Mouse (Mus musculus): ENCODE measurements around the gene Fcrlb. TPM values are rescaled to one million over a fixed set of nuclear protein-coding genes. Genes with fewer than 3 reads are reported as not detected.

Gene Fcrlb
- polyA plus RNA-seq, 1 experiment from 2014 or later = 0.27 TPM

DNA sequence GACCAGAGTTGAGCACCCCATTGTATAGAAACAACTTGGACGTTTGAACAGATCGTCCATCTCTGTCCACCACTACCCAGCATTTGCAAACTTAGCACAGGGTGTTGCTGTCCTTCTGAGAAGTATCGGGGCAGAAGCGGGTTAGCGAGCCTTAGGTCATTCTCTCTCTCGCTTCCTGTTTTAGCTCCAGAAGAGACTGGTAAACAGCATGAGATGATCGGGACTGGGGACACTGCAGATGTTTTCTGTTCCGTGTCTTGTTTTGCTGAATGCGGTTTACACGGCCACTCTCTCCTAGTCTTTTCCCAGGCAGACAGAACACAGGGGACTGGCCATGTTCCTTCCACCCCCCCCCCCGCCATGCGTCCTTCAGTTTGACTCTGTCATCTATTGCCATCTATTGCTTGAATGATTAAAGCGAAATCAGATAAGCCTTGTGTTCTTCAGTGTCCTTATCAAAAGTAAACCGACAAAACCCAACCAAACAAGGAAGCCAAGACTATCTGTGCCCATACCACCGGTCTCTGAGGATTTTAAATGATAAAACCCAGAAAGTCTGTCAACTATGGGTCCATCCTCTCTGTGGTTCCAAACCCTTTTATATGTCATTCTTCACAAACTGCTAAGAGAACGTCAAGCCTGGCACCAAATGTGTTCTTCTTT, 14.2 kb downstream of the Fcrlb start:
- H3K4me1 ChIP-seq (ENCODE audit: control insufficient read depth, insufficient read depth, low read length) = peaks cover 5% of the 10 kb centered on the region; the same call in 1 of the 2 replicates
- H3K9me3 ChIP-seq (ENCODE audit: control insufficient read depth, low read length) = no peaks in the 10 kb centered on the region
- WGBS = 54% methylated on average over 16 of the region's 16 CpGs
- H3K4me2 ChIP-seq (ENCODE audit: low read depth, low read length) = no peak overlapping the region
- no peaks in the 10 kb centered on the region for H3K36me3 ChIP-seq (ENCODE audit: control insufficient read depth, insufficient read depth, low read length)
- H3K27ac ChIP-seq (ENCODE audit: low read length) = no peak overlapping the region
- no peak overlapping the region for H3K9ac ChIP-seq (ENCODE audit: low read depth, low read length)
- ATAC-seq = no peak
- H3K4me3 ChIP-seq (ENCODE audit: low read length) = no peak overlapping the region
- 0 out of 2 replicates have a peak, but pooled peaks cover 2% of the 10 kb centered on the region for H3K27me3 ChIP-seq (replicated peaks; ENCODE audit: control insufficient read depth, insufficient read depth, low read length)

GRCm38 (mm10) chr1:170896651-170897281, 16.0 kb downstream of the Fcrlb start:
- 77% methylated on average over 5 of the region's 5 CpGs for WGBS
- Histone ChIP-seq H3K4me2 (ENCODE audit: low read depth, low read length) (no peak overlapping the region), H3K36me3 (ENCODE audit: control insufficient read depth, insufficient read depth, low read length) (no peaks in the 10 kb centered on the region), H3K27ac (ENCODE audit: low read length) (no peak overlapping the region), H3K9ac (ENCODE audit: low read depth, low read length) (no peak overlapping the region), H3K9me3 (ENCODE audit: control insufficient read depth, low read length) (no peaks in the 10 kb centered on the region), H3K4me1 (ENCODE audit: control insufficient read depth, insufficient read depth, low read length) (peaks cover 8% of the 10 kb centered on the region), H3K4me3 (ENCODE audit: low read length) (no peak overlapping the region), H3K27me3 (replicated peaks; ENCODE audit: control insufficient read depth, insufficient read depth, low read length) (0 out of 2 replicates have a peak, but pooled peaks cover 2% of the 10 kb centered on the region)
- ATAC-seq = no peak

GRCm38 (mm10) chr1:170894603-170895602, 17.8 kb downstream of the Fcrlb start:
- H3K4me2 ChIP-seq (ENCODE audit: low read depth, low read length) = no peak overlapping the region
- H3K9me3 ChIP-seq (ENCODE audit: control insufficient read depth, low read length) = no peaks in the 10 kb centered on the region
- H3K4me3 ChIP-seq (ENCODE audit: low read length) = no peak overlapping the region
- no peak for ATAC-seq
- H3K9ac ChIP-seq (ENCODE audit: low read depth, low read length) = no peak overlapping the region
- 0 out of 2 replicates have a peak, but pooled peaks cover 2% of the 10 kb centered on the region for H3K27me3 ChIP-seq (replicated peaks; ENCODE audit: control insufficient read depth, insufficient read depth, low read length)
- whole genome bisulfite sequencing = 60% methylated on average over 9 of the region's 9 CpGs
- H3K4me1 ChIP-seq (ENCODE audit: control insufficient read depth, insufficient read depth, low read length) = peaks cover 6% of the 10 kb centered on the region; the same call in 1 of the 2 replicates
- no peak overlapping the region for H3K27ac ChIP-seq (ENCODE audit: low read length)
- H3K36me3 ChIP-seq (ENCODE audit: control insufficient read depth, insufficient read depth, low read length) = no peaks in the 10 kb centered on the region

- no peaks in the 10 kb centered on the region for H3K27me3 ChIP-seq (replicated peaks; ENCODE audit: control insufficient read depth, insufficient read depth, low read length)
- no peak overlapping the region for H3K9ac ChIP-seq (ENCODE audit: low read depth, low read length)
- H3K4me3 ChIP-seq (ENCODE audit: low read length) = no peak overlapping the region
- H3K27ac ChIP-seq (ENCODE audit: low read length) = no peak overlapping the region
- H3K9me3 ChIP-seq (ENCODE audit: control insufficient read depth, low read length) = no peaks in the 10 kb centered on the region
- H3K4me1 ChIP-seq (ENCODE audit: control insufficient read depth, insufficient read depth, low read length) = peaks cover 9% of the 10 kb centered on the region; the same call in 1 of the 2 replicates
- WGBS = 47% methylated on average over 1 of the region's 1 CpGs
- H3K36me3 ChIP-seq (ENCODE audit: control insufficient read depth, insufficient read depth, low read length) = no peaks in the 10 kb centered on the region
- no peak for ATAC-seq
- no peak overlapping the region for H3K4me2 ChIP-seq (ENCODE audit: low read depth, low read length)
Observed at GRCm38 (mm10) chr1:170892279-170892678, 20.5 kb downstream of the Fcrlb start.

DNA sequence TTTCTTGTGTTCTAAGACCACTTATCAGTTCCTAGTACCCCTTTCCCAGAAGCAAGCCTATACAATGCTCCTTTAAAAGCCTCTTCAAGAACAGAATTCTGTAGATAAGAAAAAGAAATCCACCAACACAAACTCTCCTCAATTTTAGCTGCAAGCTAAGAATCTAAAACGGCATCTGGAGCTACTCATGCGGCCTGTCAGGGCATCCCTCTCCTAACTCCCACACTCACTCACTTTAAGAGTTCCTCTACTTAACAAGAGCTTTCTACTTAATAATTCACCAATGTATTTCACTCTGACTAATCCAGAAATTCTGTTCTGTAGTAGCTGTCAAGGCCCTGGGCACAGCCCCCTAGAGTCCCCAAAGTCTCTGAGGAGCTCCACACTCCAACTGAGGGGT, 21.1 kb downstream of the Fcrlb start:
- no peak overlapping the region for H3K9ac ChIP-seq (ENCODE audit: low read depth, low read length)
- H3K36me3 ChIP-seq (ENCODE audit: control insufficient read depth, insufficient read depth, low read length) = no peaks in the 10 kb centered on the region
- no peaks in the 10 kb centered on the region for H3K9me3 ChIP-seq (ENCODE audit: control insufficient read depth, low read length)
- no peak overlapping the region for H3K4me3 ChIP-seq (ENCODE audit: low read length)
- peaks cover 9% of the 10 kb centered on the region; the same call in 1 of the 2 replicates for H3K4me1 ChIP-seq (ENCODE audit: control insufficient read depth, insufficient read depth, low read length)
- no peaks in the 10 kb centered on the region for H3K27me3 ChIP-seq (replicated peaks; ENCODE audit: control insufficient read depth, insufficient read depth, low read length)
- no peak overlapping the region for H3K27ac ChIP-seq (ENCODE audit: low read length)
- 48% methylated on average over 2 of the region's 2 CpGs for WGBS
- H3K4me2 ChIP-seq (ENCODE audit: low read depth, low read length) = no peak overlapping the region
- no peak for ATAC-seq

DNA sequence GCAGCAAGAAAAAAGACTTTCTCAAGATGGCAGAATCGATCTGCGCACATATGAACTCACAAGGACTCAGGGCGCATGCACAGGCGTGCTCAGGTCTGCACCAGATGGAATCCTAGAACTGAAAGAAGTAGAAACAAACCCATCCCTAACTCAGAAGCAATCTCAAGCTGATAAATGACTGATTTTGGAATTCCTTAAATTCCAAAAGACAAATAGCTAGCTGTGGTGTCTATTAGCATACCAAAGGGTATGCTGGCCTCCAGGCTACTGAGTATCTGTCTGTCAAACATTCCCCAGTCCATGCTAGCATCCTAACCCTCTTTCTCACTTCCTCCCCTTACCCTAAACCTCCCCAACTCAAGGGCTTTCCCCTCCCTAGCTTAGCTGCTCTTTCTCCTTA, 23.4 kb downstream of the Fcrlb start:
- no peaks in the 10 kb centered on the region for H3K36me3 ChIP-seq (ENCODE audit: control insufficient read depth, insufficient read depth, low read length)
- H3K27me3 ChIP-seq (replicated peaks; ENCODE audit: control insufficient read depth, insufficient read depth, low read length) = no peaks in the 10 kb centered on the region
- H3K27ac ChIP-seq (ENCODE audit: low read length) = no peak overlapping the region
- no peak overlapping the region for H3K4me2 ChIP-seq (ENCODE audit: low read depth, low read length)
- 80% methylated on average over 4 of the region's 4 CpGs for WGBS
- no peaks in the 10 kb centered on the region for H3K9me3 ChIP-seq (ENCODE audit: control insufficient read depth, low read length)
- no peak overlapping the region for H3K4me3 ChIP-seq (ENCODE audit: low read length)
- ATAC-seq = no peak
- H3K9ac ChIP-seq (ENCODE audit: low read depth, low read length) = no peak overlapping the region
- H3K4me1 ChIP-seq (ENCODE audit: control insufficient read depth, insufficient read depth, low read length) = peaks cover 10% of the 10 kb centered on the region; the same call in 1 of the 2 replicates

DNA sequence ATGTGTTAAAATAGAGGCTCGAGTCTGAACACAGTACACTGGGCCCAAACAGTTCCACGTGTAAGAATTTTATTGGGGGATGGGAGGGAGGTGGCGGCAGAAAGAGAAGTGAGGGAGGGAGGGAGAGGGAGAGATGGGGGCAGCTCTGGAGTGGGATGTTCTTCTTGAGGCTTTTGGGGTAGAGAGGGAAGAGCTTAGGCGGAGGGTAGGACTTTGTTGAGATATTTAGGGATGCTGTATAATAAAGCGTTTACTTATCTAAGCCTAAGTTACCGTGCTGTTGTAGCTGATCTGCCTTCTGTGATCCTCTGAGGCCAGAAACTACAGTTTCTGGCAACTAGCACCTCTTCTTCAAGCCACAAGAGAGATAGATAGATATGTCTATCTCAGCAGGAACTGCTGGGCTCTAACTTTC, 26.7 kb downstream of the Fcrlb start:
- no peaks in the 10 kb centered on the region for H3K27me3 ChIP-seq (replicated peaks; ENCODE audit: control insufficient read depth, insufficient read depth, low read length)
- H3K27ac ChIP-seq (ENCODE audit: low read length) = peak overlapping the region; percentile 66
- ATAC-seq = no peak
- H3K4me2 ChIP-seq (ENCODE audit: low read depth, low read length) = peak overlapping the region; percentile 81
- H3K4me1 ChIP-seq (ENCODE audit: control insufficient read depth, insufficient read depth, low read length) = peaks cover 9% of the 10 kb centered on the region; the same call in 1 of the 2 replicates
- 0 out of 2 replicates have a peak overlapping the region, but pooled peaks have one; percentile 29 for H3K9ac ChIP-seq (ENCODE audit: low read depth, low read length)
- no peaks in the 10 kb centered on the region for H3K9me3 ChIP-seq (ENCODE audit: control insufficient read depth, low read length)
- 15% methylated on average over 6 of the region's 6 CpGs for WGBS
- no peaks in the 10 kb centered on the region for H3K36me3 ChIP-seq (ENCODE audit: control insufficient read depth, insufficient read depth, low read length)
- H3K4me3 ChIP-seq (ENCODE audit: low read length) = peak overlapping the region; percentile 22; the same call in 1 of the 2 replicates

DNA sequence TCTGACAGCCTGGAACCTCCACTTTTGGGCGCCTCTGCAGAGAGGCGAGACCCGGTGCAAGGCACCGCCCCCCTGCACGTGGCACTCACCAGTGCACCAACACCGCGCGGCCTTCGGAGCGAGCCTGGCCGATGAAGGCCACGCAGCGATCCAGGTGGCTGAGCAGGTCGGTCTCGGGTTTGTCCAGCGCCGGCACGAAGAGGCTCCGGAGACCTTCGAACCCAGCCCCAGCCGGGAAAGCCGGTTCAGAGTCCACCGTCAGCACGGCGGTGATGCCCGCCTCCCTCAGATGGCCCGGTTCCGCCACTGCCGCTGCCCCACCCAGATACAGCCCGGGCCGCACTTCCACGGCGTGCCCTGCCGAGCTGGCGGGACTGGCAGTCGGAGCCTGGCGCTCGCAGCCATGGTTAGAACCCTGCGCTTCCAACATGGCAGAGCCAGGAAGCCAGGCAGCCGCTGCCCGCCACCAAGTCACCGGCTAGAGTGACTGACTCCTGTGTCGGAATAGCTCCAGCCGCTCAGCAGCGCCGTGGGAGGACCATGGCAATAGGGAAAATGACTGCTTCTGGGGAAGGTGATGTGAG, 27.7 kb downstream of the Fcrlb start, which contains the start of the genes Gm26620 and Dusp12:
TSS of gene Gm26620 (plus strand) at position 88 of the 584 bp plus-strand sequence.
TSS of gene Dusp12 (minus strand) at position 563 of the 584 bp plus-strand sequence.
- peak; percentile 91 for ATAC-seq
- H3K4me2 ChIP-seq (ENCODE audit: low read depth, low read length) = peak within 1 kb of the TSS; percentile 81
- H3K4me1 ChIP-seq (ENCODE audit: control insufficient read depth, insufficient read depth, low read length) = peaks cover 9% of the 10 kb centered on the region; the same call in 1 of the 2 replicates
- peak within 1 kb of the TSS; percentile 88 for H3K4me3 ChIP-seq (ENCODE audit: low read length)
- H3K27me3 ChIP-seq (replicated peaks; ENCODE audit: control insufficient read depth, insufficient read depth, low read length) = no peaks in the 10 kb centered on the region
- WGBS = under 1% methylated on average over 46 of the region's 46 CpGs
- H3K9ac ChIP-seq (ENCODE audit: low read depth, low read length) = peak within 1 kb of the TSS; percentile 90
- no peaks in the 10 kb centered on the region for H3K36me3 ChIP-seq (ENCODE audit: control insufficient read depth, insufficient read depth, low read length)
- H3K9me3 ChIP-seq (ENCODE audit: control insufficient read depth, low read length) = no peaks in the 10 kb centered on the region
- H3K27ac ChIP-seq (ENCODE audit: low read length) = peak within 1 kb of the TSS; percentile 95
